Mouse (Mus musculus): Measurements from ENCODE around the gene Map3k7.

DNA sequence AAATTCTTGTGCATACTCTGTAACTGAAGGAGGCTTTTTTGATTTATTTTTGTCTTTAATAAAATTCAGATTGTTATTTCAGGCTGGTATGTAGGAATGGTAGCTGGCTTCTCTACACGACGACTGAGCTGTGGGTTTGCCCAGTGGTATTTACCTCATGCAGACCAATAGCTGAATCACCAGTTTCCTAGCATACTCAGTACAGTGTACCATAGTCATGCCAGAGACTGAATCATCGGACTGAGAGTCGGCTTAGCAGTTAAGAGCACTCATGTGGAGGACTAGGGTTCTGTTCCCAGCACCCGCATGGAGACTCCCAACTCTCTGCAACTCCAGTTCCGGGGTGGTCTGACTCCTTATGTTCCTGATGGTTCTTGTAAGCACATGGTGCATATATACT is 58.4 kb downstream of the Map3k7 start:
- TF ChIP-seq POLR2A (IDR thresholded peaks at IDR 0.05; ENCODE audit: low read depth, low read length) (no peak), CTCF (IDR thresholded peaks at IDR 0.05; ENCODE audit: extremely low read depth, insufficient read depth, insufficient read length, insufficient replicate concordance) (no peak)

All from spleen, adult 2 months (tissue).